Mouse (Mus musculus) spleen, postnatal 14 days (tissue): ENCODE data around the gene Tcl1b4.

ENCODE experiments used
- DNase-seq, 2 experiments: peaks; one replicate each; pipeline ENCODE4 v3.0.0; 2021 to 2022; ENCODE audit warnings: low spot score in 2 of 2

The Tcl1b4 gene

GRCm38 (mm10) chr12:105248763-105249233 lies 47.0 kb downstream of the Tcl1b4 start:
- DNase-seq = no peak

DNA sequence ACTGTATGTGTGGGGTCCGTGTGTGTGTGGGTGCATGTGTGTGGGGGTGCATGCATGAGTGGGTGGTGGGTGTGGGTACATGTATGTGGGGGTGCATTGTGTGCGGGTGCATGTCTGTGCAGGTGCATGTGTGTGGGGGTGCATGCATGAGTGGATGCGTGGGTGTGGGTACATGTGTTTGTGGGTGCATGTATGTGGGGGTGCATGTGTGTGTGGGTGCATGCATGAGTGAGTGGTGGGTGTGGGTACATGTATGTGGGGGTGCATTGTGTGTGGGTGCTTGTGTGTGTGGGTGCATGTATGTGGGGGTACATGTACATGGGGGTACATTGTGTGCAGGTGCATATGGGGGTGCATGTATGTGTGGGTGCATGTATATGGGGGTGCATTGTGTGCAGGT lies 52.0 kb downstream of the Tcl1b4 start:
- no peak for DNase-seq
